Mouse (Mus musculus) forebrain, embryonic 16.5 days (tissue): ENCODE measurements around the gene Nav3. TPM values are rescaled to one million over a fixed set of nuclear protein-coding genes. Genes with fewer than 3 reads are reported as not detected.
A peak's percentile ranks its signal among the peaks of the same experiment; 100 is the strongest.

Experiments used
- ATAC-seq: fragments of 200-750 bp; cut with Nextera tagmentation; 2 replicates; pipeline ENCODE4 v1.8.0; 2017; ENCODE audit warnings: mild to moderate bottlenecking, moderate library complexity
- H3K27ac ChIP-seq: fragments of 300-500 bp; sonication (generic); 2 replicates; pipeline ENCODE4 v1.5.1; 2014; ENCODE audit warnings: low read length, control low read depth
- H3K27me3 ChIP-seq: fragments of 300-500 bp; sonication (generic); replicated peaks from 2 replicates; pipeline ENCODE4 v1.6.1; 2014; ENCODE audit warnings: low read length; ENCODE audit not compliant: control insufficient read depth, insufficient read depth
- H3K36me3 ChIP-seq: fragments of 300-500 bp; sonication (generic); 2 replicates; pipeline ENCODE4 v1.6.1; 2014; ENCODE audit not compliant: control insufficient read depth, insufficient read depth
- H3K4me1 ChIP-seq: fragments of 300-500 bp; sonication (generic); replicated peaks from 2 replicates; pipeline ENCODE4 v1.6.1; 2014; ENCODE audit warnings: low read length; ENCODE audit not compliant: control insufficient read depth, insufficient read depth
- H3K4me2 ChIP-seq: fragments of 300-500 bp; sonication (generic); 2 replicates; pipeline ENCODE4 v1.6.1; 2014; ENCODE audit warnings: mild to moderate bottlenecking, low read length, control low read depth
- H3K4me3 ChIP-seq: fragments of 300-500 bp; sonication (generic); replicated peaks from 2 replicates; pipeline ENCODE4 v1.5.1; 2014; ENCODE audit warnings: mild to moderate bottlenecking, low read length, control low read depth
- H3K9ac ChIP-seq: fragments of 300-500 bp; sonication (generic); replicated peaks from 2 replicates; pipeline ENCODE4 v1.6.1; 2014; ENCODE audit warnings: low read depth, low read length, control low read depth
- H3K9me3 ChIP-seq: fragments of 300-500 bp; sonication (generic); 2 replicates; pipeline ENCODE4 v1.6.1; 2016; ENCODE audit warnings: low read length; ENCODE audit not compliant: control insufficient read depth
- WGBS: fragments of 180-500 bp; shearing (Covaris S2); extraction: QIAGEN DNeasy Blood & Tissue Kit; methylation state at CpG from one replicate; pipeline ENCODE4 v1.1.7; 2014; 5-methylcytosine and 5-hydroxymethylcytosine counted together
- polyA plus RNA-seq: library from polyadenylated mRNA; unstranded; fragments of >200 nt; fragmentation: Nextera tagmentation; extraction: Ambion mirVana; gene quantifications from 2 replicates; pipeline ENCODE4 v1.2.1, GENCODE M21; 2015

Gene Nav3
- polyA plus RNA-seq, 1 experiment from 2014 or later: 24.3 TPM

GRCm38 (mm10) chr10:110175874-110176273 is 280.1 kb downstream of the Nav3 start:
- peak; percentile 57 for ATAC-seq
- H3K9ac ChIP-seq: no peak overlapping the region

GRCm38 (mm10) chr10:110169416-110169815 is 286.6 kb downstream of the Nav3 start:
- WGBS: 83% methylated on average over 6 of the region's 6 CpGs
- Histone ChIP-seq H3K27me3 (no peaks in the 10 kb centered on the region), H3K4me2 (no peak overlapping the region), H3K9me3 (no peaks in the 10 kb centered on the region), H3K4me1 (no peaks in the 10 kb centered on the region), H3K27ac (no peak overlapping the region), H3K36me3 (no peaks in the 10 kb centered on the region), H3K4me3 (no peak overlapping the region), H3K9ac (no peak overlapping the region)
- no peak for ATAC-seq

More at GRCm38 (mm10) chr10:110175874-110176273, 280.1 kb downstream of the Nav3 start:
- Histone ChIP-seq H3K9me3 (no peaks in the 10 kb centered on the region), H3K4me1 (no peaks in the 10 kb centered on the region), H3K27me3 (no peaks in the 10 kb centered on the region), H3K36me3 (no peaks in the 10 kb centered on the region), H3K27ac (no peak overlapping the region), H3K4me3 (no peak overlapping the region), H3K4me2 (no peak overlapping the region)
- WGBS: 59% methylated on average over 5 of the region's 5 CpGs

- Histone ChIP-seq H3K27me3 (no peaks in the 10 kb centered on the region), H3K27ac (no peak overlapping the region), H3K4me1 (no peaks in the 10 kb centered on the region), H3K9ac (no peak overlapping the region), H3K9me3 (no peaks in the 10 kb centered on the region), H3K4me2 (no peak overlapping the region), H3K36me3 (no peaks in the 10 kb centered on the region), H3K4me3 (no peak overlapping the region)
- WGBS: 87% methylated on average over 2 of the region's 2 CpGs
- no peak for ATAC-seq
Observed at GRCm38 (mm10) chr10:110168892-110169291, 287.1 kb downstream of the Nav3 start.

GRCm38 (mm10) chr10:110162596-110162995 is 293.4 kb downstream of the Nav3 start:
- H3K9me3 ChIP-seq: no peaks in the 10 kb centered on the region
- H3K36me3 ChIP-seq: no peaks in the 10 kb centered on the region
- H3K9ac ChIP-seq: no peak overlapping the region
- no peak overlapping the region for H3K4me3 ChIP-seq
- no peak overlapping the region for H3K4me2 ChIP-seq
- ATAC-seq: 0 out of 2 replicates have a peak, but pooled peaks have one; percentile 16
- H3K27me3 ChIP-seq: no peaks in the 10 kb centered on the region
- H3K27ac ChIP-seq: no peak overlapping the region
- peaks cover 5% of the 10 kb centered on the region for H3K4me1 ChIP-seq

GRCm38 (mm10) chr10:110160894-110161293 is 295.1 kb downstream of the Nav3 start:
- no peaks in the 10 kb centered on the region for H3K27me3 ChIP-seq
- WGBS: 67% methylated on average over 5 of the region's 5 CpGs
- no peak overlapping the region for H3K4me2 ChIP-seq
- ATAC-seq: peak; percentile 34; the same call in 1 of the 2 replicates
- no peaks in the 10 kb centered on the region for H3K9me3 ChIP-seq
- no peak overlapping the region for H3K27ac ChIP-seq
- no peaks in the 10 kb centered on the region for H3K36me3 ChIP-seq
- peaks cover 6% of the 10 kb centered on the region for H3K4me1 ChIP-seq
- no peak overlapping the region for H3K4me3 ChIP-seq
- H3K9ac ChIP-seq: no peak overlapping the region

GRCm38 (mm10) chr10:110159548-110159947 is 296.5 kb downstream of the Nav3 start:
- no peaks in the 10 kb centered on the region for H3K9me3 ChIP-seq
- no peak overlapping the region for H3K27ac ChIP-seq
- no peaks in the 10 kb centered on the region for H3K27me3 ChIP-seq
- H3K9ac ChIP-seq: no peak overlapping the region
- ATAC-seq: no peak
- H3K4me3 ChIP-seq: no peak overlapping the region
- 63% methylated on average over 1 of the region's 1 CpGs for WGBS
- no peaks in the 10 kb centered on the region for H3K36me3 ChIP-seq
- H3K4me1 ChIP-seq: peaks cover 11% of the 10 kb centered on the region
- H3K4me2 ChIP-seq: no peak overlapping the region

GRCm38 (mm10) chr10:110158122-110158521 is 297.9 kb downstream of the Nav3 start:
- WGBS: 59% methylated on average over 3 of the region's 3 CpGs
- no peaks in the 10 kb centered on the region for H3K27me3 ChIP-seq
- H3K4me1 ChIP-seq: peaks cover 22% of the 10 kb centered on the region
- no peaks in the 10 kb centered on the region for H3K36me3 ChIP-seq
- H3K4me3 ChIP-seq: no peak overlapping the region
- H3K4me2 ChIP-seq: no peak overlapping the region
- no peak overlapping the region for H3K27ac ChIP-seq
- H3K9ac ChIP-seq: no peak overlapping the region
- no peaks in the 10 kb centered on the region for H3K9me3 ChIP-seq
- ATAC-seq: no peak

GRCm38 (mm10) chr10:110156412-110156811 is 299.6 kb downstream of the Nav3 start:
- no peaks in the 10 kb centered on the region for H3K36me3 ChIP-seq
- H3K9me3 ChIP-seq: no peaks in the 10 kb centered on the region
- 18% methylated on average over 1 of the region's 1 CpGs for WGBS
- no peak overlapping the region for H3K9ac ChIP-seq
- no peak overlapping the region for H3K4me2 ChIP-seq
- H3K27me3 ChIP-seq: no peaks in the 10 kb centered on the region
- H3K27ac ChIP-seq: no peak overlapping the region
- H3K4me1 ChIP-seq: peaks cover 22% of the 10 kb centered on the region
- ATAC-seq: no peak
- no peak overlapping the region for H3K4me3 ChIP-seq

- Histone ChIP-seq H3K27ac (peak overlapping the region; percentile 66), H3K4me3 (no peak overlapping the region), H3K4me2 (no peak overlapping the region), H3K27me3 (no peaks in the 10 kb centered on the region), H3K9me3 (no peaks in the 10 kb centered on the region), H3K36me3 (no peaks in the 10 kb centered on the region), H3K9ac (no peak overlapping the region), H3K4me1 (peaks cover 17% of the 10 kb centered on the region)
- peak; percentile 48 for ATAC-seq
- 55% methylated on average over 2 of the region's 2 CpGs for WGBS
Observed at GRCm38 (mm10) chr10:110155494-110155893, 300.5 kb downstream of the Nav3 start.

- H3K4me1 ChIP-seq: peaks cover 17% of the 10 kb centered on the region
- H3K27ac ChIP-seq: no peak overlapping the region
- ATAC-seq: peak; percentile 64
- H3K9ac ChIP-seq: no peak overlapping the region
- no peaks in the 10 kb centered on the region for H3K36me3 ChIP-seq
- H3K4me3 ChIP-seq: no peak overlapping the region
- H3K9me3 ChIP-seq: no peaks in the 10 kb centered on the region
- WGBS: 12% methylated on average over 1 of the region's 1 CpGs
- no peaks in the 10 kb centered on the region for H3K27me3 ChIP-seq
- H3K4me2 ChIP-seq: no peak overlapping the region
Observed at GRCm38 (mm10) chr10:110154873-110155237, 301.1 kb downstream of the Nav3 start.
